Mouse (Mus musculus) midbrain, embryonic 16.5 days (tissue): Measurements from ENCODE around the gene Chrne. TPM values are rescaled to one million over a fixed set of nuclear protein-coding genes. Genes with fewer than 3 reads are reported as not detected.

Experiments used
- ATAC-seq: fragments of 200-750 bp; cut with Nextera tagmentation; 2 replicates; pipeline ENCODE4 v1.8.0; 2017; ENCODE audit warnings: moderate TSS enrichment
- H3K27ac ChIP-seq: fragments of 300-500 bp; sonication (generic); 2 replicates; pipeline ENCODE4 v1.5.1; 2014; ENCODE audit warnings: mild to moderate bottlenecking, low read length, mixed read lengths
- H3K27me3 ChIP-seq: fragments of 300-500 bp; sonication (generic); 2 replicates; pipeline ENCODE4 v1.6.1; 2014; ENCODE audit warnings: low read depth, low read length, mixed read lengths; ENCODE audit not compliant: control insufficient read depth, insufficient read depth
- H3K36me3 ChIP-seq: fragments of 300-500 bp; sonication (generic); 2 replicates; pipeline ENCODE4 v1.6.1; 2014; ENCODE audit warnings: mild to moderate bottlenecking, low read length, moderate library complexity, mixed read lengths; ENCODE audit not compliant: control insufficient read depth, insufficient read depth
- H3K4me1 ChIP-seq: fragments of 300-500 bp; sonication (generic); 2 replicates; pipeline ENCODE4 v1.6.1; 2014; ENCODE audit warnings: mild to moderate bottlenecking, low read length, mixed read lengths; ENCODE audit not compliant: control insufficient read depth, insufficient read depth
- H3K4me2 ChIP-seq: fragments of 300-500 bp; sonication (generic); 2 replicates; pipeline ENCODE4 v1.6.1; 2014; ENCODE audit warnings: mild to moderate bottlenecking, low read length, mixed read lengths
- H3K4me3 ChIP-seq: fragments of 300-500 bp; sonication (generic); 2 replicates; pipeline ENCODE4 v1.5.1; 2014; ENCODE audit warnings: low read depth, mild to moderate bottlenecking, low read length, moderate library complexity, mixed read lengths
- H3K9ac ChIP-seq: fragments of 300-500 bp; sonication (generic); 2 replicates; pipeline ENCODE4 v1.6.1; 2014; ENCODE audit warnings: low read depth, low read length, mixed read lengths
- H3K9me3 ChIP-seq: fragments of 300-500 bp; sonication (generic); replicated peaks from 2 replicates; pipeline ENCODE4 v1.6.1; 2014; ENCODE audit warnings: mild to moderate bottlenecking, low read length, mixed read lengths; ENCODE audit not compliant: control insufficient read depth, poor library complexity, severe bottlenecking
- WGBS: fragments of 180-500 bp; shearing (Covaris S2); extraction: QIAGEN DNeasy Blood & Tissue Kit; methylation state at CpG from one replicate; pipeline ENCODE4 v1.1.7; 2014; 5-methylcytosine and 5-hydroxymethylcytosine counted together
- polyA plus RNA-seq: library from polyadenylated mRNA; unstranded; fragments of >200 nt; fragmentation: Nextera tagmentation; extraction: Ambion mirVana; gene quantifications from 2 replicates; pipeline ENCODE4 v1.2.1, GENCODE M21; 2015

The Chrne gene
- polyA plus RNA-seq, 1 experiment from 2014 or later: not detected

GRCm38 (mm10) chr11:70653345-70654197 is 34.6 kb upstream of the Chrne start:
- peak; percentile 60 for ATAC-seq
- 0% methylated on average over 45 of the region's 63 CpGs for WGBS
- peak overlapping the region; percentile 94 for H3K9ac ChIP-seq
- H3K4me3 ChIP-seq: peak overlapping the region; percentile 95
- no peaks in the 10 kb centered on the region for H3K9me3 ChIP-seq
- H3K27ac ChIP-seq: peak overlapping the region; percentile 95
- H3K4me1 ChIP-seq: peaks cover 33% of the 10 kb centered on the region
- peaks cover 14% of the 10 kb centered on the region for H3K36me3 ChIP-seq
- H3K4me2 ChIP-seq: peak overlapping the region; percentile 83
- H3K27me3 ChIP-seq: no peaks in the 10 kb centered on the region

DNA sequence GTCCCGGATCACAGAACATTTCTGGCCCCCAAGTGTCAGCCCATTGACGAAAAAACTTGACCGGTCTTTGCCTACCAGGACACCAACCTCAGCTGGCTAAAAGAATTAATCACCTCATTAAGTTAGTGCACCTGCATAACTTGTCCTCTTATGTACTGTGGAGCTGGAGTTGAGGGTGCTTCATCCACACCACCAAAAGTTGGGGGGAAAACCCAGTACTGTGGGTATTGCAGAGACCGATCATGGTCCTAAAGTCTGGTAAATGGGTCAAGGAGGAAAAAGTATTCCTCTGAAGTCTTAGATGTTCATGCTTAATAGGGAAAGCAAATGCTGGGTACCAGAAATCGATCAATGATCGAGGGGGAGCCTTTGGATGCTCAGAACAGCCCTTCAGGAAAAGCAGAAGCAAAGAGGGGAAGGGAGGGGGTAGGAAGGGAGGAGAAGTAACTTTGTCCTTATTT is 33.9 kb upstream of the Chrne start:
- Histone ChIP-seq H3K4me1 (peaks cover 39% of the 10 kb centered on the region), H3K9me3 (no peaks in the 10 kb centered on the region), H3K27ac (peak overlapping the region; percentile 95), H3K4me3 (peak overlapping the region; percentile 95), H3K27me3 (no peaks in the 10 kb centered on the region), H3K36me3 (peaks cover 14% of the 10 kb centered on the region), H3K4me2 (peak overlapping the region; percentile 83), H3K9ac (peak overlapping the region; percentile 94)
- 58% methylated on average over 6 of the region's 6 CpGs for WGBS
- ATAC-seq: no peak

- peaks cover 14% of the 10 kb centered on the region for H3K36me3 ChIP-seq
- peak overlapping the region; percentile 83 for H3K4me2 ChIP-seq
- H3K27me3 ChIP-seq: no peaks in the 10 kb centered on the region
- H3K4me3 ChIP-seq: peak overlapping the region; percentile 95
- ATAC-seq: no peak
- no peaks in the 10 kb centered on the region for H3K9me3 ChIP-seq
- H3K9ac ChIP-seq: no peak overlapping the region; the same call in 1 of the 2 replicates
- WGBS: 76% methylated on average over 12 of the region's 12 CpGs
- peaks cover 40% of the 10 kb centered on the region for H3K4me1 ChIP-seq
- H3K27ac ChIP-seq: no peak overlapping the region
Observed at GRCm38 (mm10) chr11:70652029-70652883, 33.2 kb upstream of the Chrne start.

- Histone ChIP-seq H3K4me3 (no peak overlapping the region), H3K9ac (no peak overlapping the region), H3K4me1 (peaks cover 36% of the 10 kb centered on the region), H3K27me3 (no peaks in the 10 kb centered on the region), H3K4me2 (no peak overlapping the region), H3K36me3 (peaks cover 14% of the 10 kb centered on the region), H3K9me3 (no peaks in the 10 kb centered on the region), H3K27ac (no peak overlapping the region)
- 80% methylated on average over 2 of the region's 2 CpGs for WGBS
- ATAC-seq: no peak
Observed at GRCm38 (mm10) chr11:70651391-70651790, 32.4 kb upstream of the Chrne start.

GRCm38 (mm10) chr11:70650322-70651175 is 31.5 kb upstream of the Chrne start:
- Histone ChIP-seq H3K9me3 (no peaks in the 10 kb centered on the region), H3K4me1 (peaks cover 38% of the 10 kb centered on the region), H3K27me3 (no peaks in the 10 kb centered on the region), H3K27ac (no peak overlapping the region), H3K4me2 (no peak overlapping the region), H3K4me3 (no peak overlapping the region), H3K36me3 (peaks cover 14% of the 10 kb centered on the region), H3K9ac (no peak overlapping the region)
- 84% methylated on average over 12 of the region's 12 CpGs for WGBS
- no peak for ATAC-seq

DNA sequence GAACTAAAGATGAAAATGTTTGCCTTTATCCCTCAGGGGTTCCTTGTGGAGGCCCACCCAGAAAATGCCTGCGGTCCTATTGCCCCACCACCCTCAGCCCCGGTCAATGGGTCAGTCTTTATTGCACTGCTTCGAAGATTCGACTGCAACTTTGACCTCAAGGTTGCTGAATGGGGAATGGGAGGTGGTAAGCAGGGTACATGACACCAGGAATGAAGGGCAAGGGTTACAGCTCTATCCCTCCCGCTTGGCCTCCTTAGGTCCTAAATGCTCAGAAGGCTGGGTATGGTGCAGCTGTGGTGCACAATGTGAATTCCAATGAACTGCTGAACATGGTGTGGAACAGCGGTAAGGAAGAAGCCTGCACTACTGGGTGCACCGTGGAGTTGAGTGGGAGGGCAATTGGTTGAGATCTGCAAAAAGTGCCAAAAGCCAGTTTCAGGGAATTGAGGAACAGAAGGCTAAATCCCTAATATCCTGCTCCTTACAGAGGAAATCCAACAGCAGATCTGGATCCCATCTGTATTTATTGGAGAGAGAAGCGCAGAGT is 30.2 kb upstream of the Chrne start:
- Histone ChIP-seq H3K9me3 (no peaks in the 10 kb centered on the region), H3K4me3 (no peak overlapping the region), H3K9ac (no peak overlapping the region), H3K4me1 (peaks cover 38% of the 10 kb centered on the region), H3K4me2 (no peak overlapping the region), H3K27me3 (no peaks in the 10 kb centered on the region), H3K27ac (no peak overlapping the region), H3K36me3 (peaks cover 23% of the 10 kb centered on the region)
- no peak for ATAC-seq
- WGBS: 85% methylated on average over 8 of the region's 8 CpGs

GRCm38 (mm10) chr11:70648512-70648911 is 29.5 kb upstream of the Chrne start:
- Histone ChIP-seq H3K9me3 (no peaks in the 10 kb centered on the region), H3K9ac (no peak overlapping the region), H3K36me3 (peaks cover 26% of the 10 kb centered on the region), H3K4me2 (peak overlapping the region; percentile 100), H3K4me3 (peak overlapping the region; percentile 57), H3K27me3 (no peaks in the 10 kb centered on the region), H3K27ac (no peak overlapping the region), H3K4me1 (peaks cover 38% of the 10 kb centered on the region)
- 85% methylated on average over 4 of the region's 4 CpGs for WGBS
- ATAC-seq: no peak

DNA sequence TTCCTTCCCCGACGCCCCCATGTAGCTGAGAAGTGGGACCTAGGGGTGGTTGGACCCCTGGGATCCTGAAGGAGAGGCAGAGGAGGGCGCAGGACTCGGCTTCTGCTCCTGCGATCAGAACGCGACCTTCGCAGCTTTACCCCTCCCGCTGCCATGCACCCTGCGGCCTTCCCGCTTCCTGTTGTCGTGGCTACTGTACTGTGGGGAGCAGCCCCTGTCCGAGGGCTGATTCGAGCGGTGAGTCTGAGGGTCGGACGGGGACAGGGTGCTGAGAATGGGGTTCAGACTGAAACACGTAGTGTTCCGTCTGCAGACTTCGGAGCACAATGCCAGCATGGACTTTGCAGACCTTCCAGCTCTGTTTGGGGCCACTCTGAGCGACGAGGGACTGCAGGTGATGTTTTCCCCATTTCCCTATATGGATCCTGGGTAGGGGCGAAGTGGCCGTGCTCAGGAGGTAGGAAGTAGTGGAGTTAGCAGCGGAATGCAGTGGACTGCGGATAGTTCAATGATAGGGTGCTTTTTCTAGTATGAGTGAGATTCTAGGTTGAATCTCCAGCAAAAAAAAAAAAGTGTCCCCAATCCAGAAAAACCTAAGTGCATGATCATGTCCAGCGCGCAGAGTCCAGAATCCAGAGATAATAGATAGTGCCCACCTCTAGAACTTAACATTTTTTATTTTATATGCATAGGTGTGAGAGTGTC is 28.9 kb upstream of the Chrne start:
- WGBS: 4% methylated on average over 28 of the region's 28 CpGs
- H3K36me3 ChIP-seq: peaks cover 26% of the 10 kb centered on the region
- peak overlapping the region; percentile 84 for H3K9ac ChIP-seq
- H3K27me3 ChIP-seq: no peaks in the 10 kb centered on the region
- ATAC-seq: peak; percentile 20
- peak overlapping the region; percentile 57 for H3K4me3 ChIP-seq
- peak overlapping the region; percentile 100 for H3K4me2 ChIP-seq
- H3K4me1 ChIP-seq: peaks cover 34% of the 10 kb centered on the region
- no peaks in the 10 kb centered on the region for H3K9me3 ChIP-seq
- peak overlapping the region; percentile 92 for H3K27ac ChIP-seq
